Mouse (Mus musculus): ENCODE data around the gene Lin9. TPM values are rescaled to one million over a fixed set of nuclear protein-coding genes. Genes with fewer than 3 reads are reported as not detected.

The Lin9 gene
- polyA plus RNA-seq, 1 experiment from 2014 or later, result 5.6 TPM

DNA sequence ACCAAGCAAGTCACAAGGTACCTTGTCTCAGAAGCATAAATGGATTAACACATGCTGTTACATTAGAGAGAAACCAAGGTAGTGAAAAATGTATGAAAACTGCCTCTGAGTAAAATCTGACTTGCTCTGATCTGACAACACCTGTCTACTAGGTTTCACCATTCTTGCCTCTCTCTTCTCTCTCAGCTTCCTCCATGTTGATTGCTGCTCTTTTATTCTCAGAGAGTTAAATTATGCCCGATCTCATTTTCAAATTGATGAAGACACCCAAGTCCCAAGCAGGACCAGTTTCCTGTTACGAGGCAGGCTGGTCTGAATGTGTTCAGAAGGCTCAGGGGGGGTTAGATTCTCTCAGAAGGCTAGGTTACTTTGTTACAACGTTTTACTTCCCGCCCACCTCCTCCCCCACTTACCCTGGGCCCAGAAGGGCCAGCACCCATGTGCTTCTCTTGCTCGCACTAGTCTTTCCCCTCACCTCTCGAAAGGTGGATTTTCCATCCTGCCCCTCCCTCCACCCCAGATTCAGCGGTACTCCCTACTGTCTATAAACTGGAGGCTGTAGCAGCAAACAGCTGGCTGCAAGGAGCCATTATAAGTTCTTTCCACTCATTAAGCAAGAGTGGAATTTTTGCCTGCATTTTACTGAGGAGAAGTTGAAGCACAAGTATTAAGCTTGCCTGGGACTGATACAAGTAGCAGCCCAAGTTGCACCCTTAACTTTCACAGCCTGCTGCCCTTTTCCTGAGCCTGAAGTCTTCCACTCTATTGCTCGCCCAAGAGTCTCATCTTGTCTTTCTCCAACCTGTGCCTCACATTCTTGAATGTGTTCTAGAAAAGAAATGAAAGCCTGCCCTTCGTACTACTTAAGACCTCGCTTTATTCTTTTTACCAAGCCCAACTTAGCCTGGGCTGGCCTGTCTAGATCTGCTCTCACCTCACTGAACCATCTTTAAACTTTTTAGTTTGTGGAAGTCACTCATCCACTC lies 1.2 kb upstream of the Lin9 start:
- peak overlapping the region; percentile 98; the same call in 1 of the 2 replicates for H3K4me3 ChIP-seq (ENCODE audit: low read depth, low read length)
- TF ChIP-seq EP300 (IDR thresholded peaks at IDR 0.05) (no peak), CTCF (IDR thresholded peaks at IDR 0.05) (no peak)
- H3K9ac ChIP-seq (replicated peaks; ENCODE audit: low read depth), result peak overlapping the region; percentile 82; the same call in 1 of the 2 replicates
- WGBS, result 51% methylated on average over 10 of the region's 10 CpGs
- no peaks in the 10 kb centered on the region for H3K9me3 ChIP-seq (ENCODE audit: low read length)
- no peaks in the 10 kb centered on the region for H3K36me3 ChIP-seq (ENCODE audit: insufficient read depth, low read length)
- DNase-seq (ENCODE audit: low spot score) (peak; percentile 11), ATAC-seq (no peak)
- no peak overlapping the region for H3K27ac ChIP-seq (ENCODE audit: low read length)
- no peaks in the 10 kb centered on the region for H3K27me3 ChIP-seq (replicated peaks; ENCODE audit: insufficient read depth, low read length)
- H3K4me1 ChIP-seq (ENCODE audit: insufficient read depth, low read depth, low read length), result peaks cover 5% of the 10 kb centered on the region; the same call in 1 of the 2 replicates
- H3K4me2 ChIP-seq (replicated peaks; ENCODE audit: low read depth, low read length), result peak overlapping the region; percentile 94; the same call in 1 of the 2 replicates

DNA sequence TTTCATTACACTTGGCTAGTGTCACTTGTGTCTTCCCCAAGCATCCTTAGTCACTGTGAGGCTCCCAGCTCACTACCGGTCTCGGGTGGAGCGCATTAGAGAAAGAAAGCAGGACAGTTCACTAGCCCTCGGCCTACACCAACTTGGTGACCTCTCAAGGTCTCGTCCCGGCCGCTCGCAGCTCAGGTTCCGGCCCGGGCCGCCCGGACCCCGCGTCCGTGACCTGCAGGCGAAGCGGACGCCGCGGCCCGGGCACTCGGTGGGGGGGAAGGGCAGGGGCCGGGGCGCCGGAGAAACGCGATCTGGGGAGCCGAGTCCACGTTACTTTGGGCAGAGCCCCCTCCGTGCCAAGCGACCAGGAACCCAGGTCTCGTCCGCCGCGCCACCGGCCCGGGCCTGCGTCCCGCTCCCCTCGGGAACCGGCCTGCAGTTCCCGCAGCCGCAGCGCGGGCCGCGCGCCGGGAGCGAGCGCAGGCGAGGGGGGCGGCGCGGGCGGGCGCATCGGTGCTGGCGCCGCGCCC lies 285 bp upstream of the Lin9 start:
- H3K4me1 ChIP-seq (ENCODE audit: insufficient read depth, low read depth, low read length), result peaks cover 5% of the 10 kb centered on the region; the same call in 1 of the 2 replicates
- TF ChIP-seq EP300 (IDR thresholded peaks at IDR 0.05), result no peak
- 0 out of 2 replicates have a peak, but pooled peaks have one; percentile 4 for TF ChIP-seq CTCF (IDR thresholded peaks at IDR 0.05)
- no peaks in the 10 kb centered on the region for H3K36me3 ChIP-seq (ENCODE audit: insufficient read depth, low read length)
- H3K4me2 ChIP-seq (replicated peaks; ENCODE audit: low read depth, low read length), result peak overlapping the region; percentile 94
- peak overlapping the region; percentile 77 for H3K27ac ChIP-seq (ENCODE audit: low read length)
- H3K9ac ChIP-seq (replicated peaks; ENCODE audit: low read depth), result peak overlapping the region; percentile 82
- DNase-seq (ENCODE audit: low spot score) (peak; percentile 47), ATAC-seq (peak; percentile 45)
- no peaks in the 10 kb centered on the region for H3K27me3 ChIP-seq (replicated peaks; ENCODE audit: insufficient read depth, low read length)
- 0% methylated on average over 33 of the region's 61 CpGs for WGBS
- H3K4me3 ChIP-seq (ENCODE audit: low read depth, low read length), result peak overlapping the region; percentile 98
- no peaks in the 10 kb centered on the region for H3K9me3 ChIP-seq (ENCODE audit: low read length)

- 2% methylated on average over 43 of the region's 50 CpGs for WGBS
- no peak for DNase-seq (ENCODE audit: low spot score)
- Histone ChIP-seq H3K27me3 (replicated peaks; ENCODE audit: insufficient read depth, low read length) (no peaks in the 10 kb centered on the region), H3K4me2 (replicated peaks; ENCODE audit: low read depth, low read length) (peak overlapping the region; percentile 94), H3K4me1 (ENCODE audit: insufficient read depth, low read depth, low read length) (peaks cover 5% of the 10 kb centered on the region; the same call in 1 of the 2 replicates), H3K9me3 (ENCODE audit: low read length) (no peaks in the 10 kb centered on the region), H3K9ac (replicated peaks; ENCODE audit: low read depth) (peak overlapping the region; percentile 82), H3K27ac (ENCODE audit: low read length) (peak overlapping the region; percentile 77), H3K36me3 (ENCODE audit: insufficient read depth, low read length) (no peaks in the 10 kb centered on the region), H3K4me3 (ENCODE audit: low read depth, low read length) (peak overlapping the region; percentile 98)
- ATAC-seq, result peak; percentile 60
- TF ChIP-seq CTCF (IDR thresholded peaks at IDR 0.05) (no peak), EP300 (IDR thresholded peaks at IDR 0.05) (no peak)
Measured at GRCm38 (mm10) chr1:180641518-180642227, 723 bp downstream of the Lin9 start.

DNA sequence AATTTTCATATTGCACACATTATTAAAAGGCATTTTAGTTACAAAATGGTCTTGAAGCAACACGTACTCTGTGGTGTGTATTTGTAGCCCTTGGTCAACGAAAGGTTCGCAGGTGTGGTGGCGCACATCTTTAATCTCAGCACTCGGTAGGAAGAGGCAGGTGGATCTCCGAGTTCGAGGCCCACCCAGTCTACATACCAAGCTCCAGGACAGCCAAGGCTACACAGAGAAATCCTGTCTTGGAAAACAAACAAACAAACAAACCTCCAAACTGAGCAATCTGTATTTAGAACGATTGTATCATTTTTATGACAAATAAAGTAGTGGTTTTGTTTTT lies 1.2 kb downstream of the Lin9 start:
- no peak for ATAC-seq
- DNase-seq (ENCODE audit: low spot score), result no peak
- peak overlapping the region; percentile 98 for H3K4me3 ChIP-seq (ENCODE audit: low read depth, low read length)

GRCm38 (mm10) chr1:180691284-180691683 lies 50.3 kb downstream of the Lin9 start:
- DNase-seq (ENCODE audit: low spot score) (no peak), ATAC-seq (no peak)
- peaks cover 8% of the 10 kb centered on the region; the same call in 1 of the 2 replicates for H3K27me3 ChIP-seq (replicated peaks; ENCODE audit: insufficient read depth, low read length)
- WGBS, result 84% methylated on average over 7 of the region's 7 CpGs
- no peak overlapping the region for H3K4me3 ChIP-seq (ENCODE audit: low read depth, low read length)
- no peak overlapping the region for H3K4me2 ChIP-seq (replicated peaks; ENCODE audit: low read depth, low read length)
- no peaks in the 10 kb centered on the region for H3K9me3 ChIP-seq (ENCODE audit: low read length)
- H3K9ac ChIP-seq (replicated peaks; ENCODE audit: low read depth), result no peak overlapping the region
- no peaks in the 10 kb centered on the region for H3K4me1 ChIP-seq (ENCODE audit: insufficient read depth, low read depth, low read length)
- TF ChIP-seq EP300 (IDR thresholded peaks at IDR 0.05) (no peak), CTCF (IDR thresholded peaks at IDR 0.05) (no peak)
- H3K36me3 ChIP-seq (ENCODE audit: insufficient read depth, low read length), result peaks cover 6% of the 10 kb centered on the region; the same call in 1 of the 2 replicates
- H3K27ac ChIP-seq (ENCODE audit: low read length), result no peak overlapping the region

More for the DNA sequence above, 1.2 kb downstream of the Lin9 start:
- H3K36me3 ChIP-seq (ENCODE audit: insufficient read depth, low read length), result no peaks in the 10 kb centered on the region
- H3K9me3 ChIP-seq (ENCODE audit: low read length), result no peaks in the 10 kb centered on the region
- TF ChIP-seq CTCF (IDR thresholded peaks at IDR 0.05) (no peak), EP300 (IDR thresholded peaks at IDR 0.05) (no peak)
- H3K4me1 ChIP-seq (ENCODE audit: insufficient read depth, low read depth, low read length), result peaks cover 5% of the 10 kb centered on the region; the same call in 1 of the 2 replicates
- H3K27ac ChIP-seq (ENCODE audit: low read length), result no peak overlapping the region
- peak overlapping the region; percentile 94 for H3K4me2 ChIP-seq (replicated peaks; ENCODE audit: low read depth, low read length)
- WGBS, result 67% methylated on average over 8 of the region's 8 CpGs
- H3K9ac ChIP-seq (replicated peaks; ENCODE audit: low read depth), result no peak overlapping the region
- H3K27me3 ChIP-seq (replicated peaks; ENCODE audit: insufficient read depth, low read length), result no peaks in the 10 kb centered on the region

All from lung, postnatal 0 days (tissue).